ENCODE assay signal across 11 mouse cellular contexts in genomic region chr10:54059092-54059496, GRCm38 (mm10). TPM values are rescaled to one million over a fixed set of nuclear protein-coding genes. Genes with fewer than 3 reads are reported as not detected.
DNase-seq lines count a peak whose midpoint lies in the region; ATAC-seq and TF ChIP-seq lines count a peak whose summit lies in the region.
"Had no signal": no experiment of that assay in that cellular context is flagged by ENCODE, and none has a peak within 500 bp of the region (broad histone marks: within the 10 kb centered on the region; RNA-seq: fewer than 3 reads in every experiment).

No protein-coding gene starts in this region.

- DNase-seq in heart, adult 11 months, result peak; percentile 93
- DNase-seq in heart, adult 9 months (ENCODE audit: low spot score in 2 of 2), result no peak
- peak; percentile 82 for DNase-seq in midbrain, embryonic 11.5 days (ENCODE audit: low spot score, missing footprints)
- no peak for DNase-seq in stomach, postnatal 0 days (ENCODE audit: low spot score)
- no peak for DNase-seq in adipocyte (ENCODE audit: low spot score)
- no peak for DNase-seq in left cerebral cortex, adult 18-20 months (ENCODE audit: low spot score in 2 of 2)
- DNase-seq: layer of hippocampus, adult 9-11 months; lung, postnatal 4 days had no signal

- no peak overlapping the region for H3K27ac ChIP-seq in midbrain, embryonic 11.5 days (ENCODE audit: low read depth, low read length)
- H3K27ac ChIP-seq in midbrain, embryonic 15.5 days, result no peak overlapping the region
- H3K27ac ChIP-seq in hindbrain, embryonic 12.5 days, result no peak overlapping the region
- H3K27ac ChIP-seq in stomach, postnatal 0 days (replicated peaks), result no peak overlapping the region
- H3K27ac ChIP-seq: stomach, embryonic 15.5 days had no signal

- no peaks in the 10 kb centered on the region; the same call in 1 of the 2 replicates for H3K4me1 ChIP-seq in midbrain, embryonic 11.5 days (ENCODE audit: control insufficient read depth, insufficient read depth, low read length)
- no peaks in the 10 kb centered on the region for H3K4me1 ChIP-seq in midbrain, embryonic 15.5 days
- peaks cover 4% of the 10 kb centered on the region for H3K4me1 ChIP-seq in hindbrain, embryonic 12.5 days
- no peaks in the 10 kb centered on the region for H3K4me1 ChIP-seq in stomach, postnatal 0 days (replicated peaks; ENCODE audit: control insufficient read depth, insufficient read depth)

- peak; percentile 67; the same call in 1 of the 2 replicates for ATAC-seq in midbrain, embryonic 11.5 days (ENCODE audit: low FRiP score)
- no peak for ATAC-seq in midbrain, embryonic 15.5 days (replicated peaks)
- ATAC-seq in hindbrain, embryonic 12.5 days (ENCODE audit: low FRiP score), result peak; percentile 52
- ATAC-seq in stomach, postnatal 0 days (ENCODE audit: low FRiP score, low TSS enrichment), result peak; percentile 26; the same call in 1 of the 2 replicates

- no peaks in the 10 kb centered on the region for H3K27me3 ChIP-seq in midbrain, embryonic 11.5 days (ENCODE audit: control insufficient read depth, insufficient read depth, low read length)
- no peaks in the 10 kb centered on the region for H3K27me3 ChIP-seq in midbrain, embryonic 15.5 days (replicated peaks)
- H3K27me3 ChIP-seq in hindbrain, embryonic 12.5 days, result no peaks in the 10 kb centered on the region
- H3K27me3 ChIP-seq in stomach, postnatal 0 days (ENCODE audit: control insufficient read depth, insufficient read depth, low read length), result no peaks in the 10 kb centered on the region
- H3K27me3 ChIP-seq: stomach, embryonic 15.5 days had no signal

- H3K36me3 ChIP-seq in midbrain, embryonic 11.5 days (ENCODE audit: control insufficient read depth, insufficient read depth, low read length), result no peaks in the 10 kb centered on the region
- H3K36me3 ChIP-seq in midbrain, embryonic 15.5 days (replicated peaks), result no peaks in the 10 kb centered on the region
- H3K36me3 ChIP-seq in hindbrain, embryonic 12.5 days, result no peaks in the 10 kb centered on the region
- H3K36me3 ChIP-seq in stomach, postnatal 0 days (ENCODE audit: control insufficient read depth, insufficient read depth, low read length), result no peaks in the 10 kb centered on the region
- H3K36me3 ChIP-seq: stomach, embryonic 15.5 days had no signal

- no peak overlapping the region for H3K4me3 ChIP-seq in midbrain, embryonic 11.5 days (ENCODE audit: low read depth, low read length)
- H3K4me3 ChIP-seq in midbrain, embryonic 15.5 days, result no peak overlapping the region
- H3K4me3 ChIP-seq in hindbrain, embryonic 12.5 days, result no peak overlapping the region
- no peak overlapping the region for H3K4me3 ChIP-seq in stomach, postnatal 0 days (ENCODE audit: low read depth, low read length)
- H3K4me3 ChIP-seq: stomach, embryonic 15.5 days had no signal

- TF ChIP-seq EP300 in stomach, postnatal 0 days (optimal IDR thresholded peaks at IDR 0.05), result no peak

- no peak for TF ChIP-seq CTCF in stomach, postnatal 0 days (IDR thresholded peaks at IDR 0.05; ENCODE audit: low read depth)

- no peak overlapping the region for H3K4me2 ChIP-seq in midbrain, embryonic 11.5 days
- H3K4me2 ChIP-seq in midbrain, embryonic 15.5 days, result no peak overlapping the region
- no peak overlapping the region for H3K4me2 ChIP-seq in hindbrain, embryonic 12.5 days (replicated peaks)
- H3K4me2 ChIP-seq in stomach, postnatal 0 days (replicated peaks; ENCODE audit: low read depth), result no peak overlapping the region
- H3K4me2 ChIP-seq: stomach, embryonic 15.5 days had no signal

- 8% methylated on average over 3 of the region's 3 CpGs for WGBS in midbrain, embryonic 11.5 days
- WGBS in midbrain, embryonic 15.5 days, result 7% methylated on average over 3 of the region's 3 CpGs
- 15% methylated on average over 3 of the region's 3 CpGs for WGBS in hindbrain, embryonic 12.5 days
- 28% methylated on average over 3 of the region's 3 CpGs for WGBS in stomach, postnatal 0 days

- no peaks in the 10 kb centered on the region for H3K9me3 ChIP-seq in midbrain, embryonic 11.5 days (ENCODE audit: control insufficient read depth, low read length)
- H3K9me3 ChIP-seq in midbrain, embryonic 15.5 days, result no peaks in the 10 kb centered on the region
- no peaks in the 10 kb centered on the region for H3K9me3 ChIP-seq in hindbrain, embryonic 12.5 days (replicated peaks)
- H3K9me3 ChIP-seq in stomach, postnatal 0 days (ENCODE audit: control insufficient read depth, low read length), result no peaks in the 10 kb centered on the region
- H3K9me3 ChIP-seq: stomach, embryonic 15.5 days had no signal

- no peak overlapping the region for H3K9ac ChIP-seq in midbrain, embryonic 11.5 days (ENCODE audit: low read length)
- H3K9ac ChIP-seq in midbrain, embryonic 15.5 days, result no peak overlapping the region
- no peak overlapping the region for H3K9ac ChIP-seq in hindbrain, embryonic 12.5 days
- no peak overlapping the region for H3K9ac ChIP-seq in stomach, postnatal 0 days (ENCODE audit: low read length)
- H3K9ac ChIP-seq: stomach, embryonic 15.5 days had no signal

RNA-seq across cellular contexts. Expression of gene Man1a, which starts 17.3 kb away (rescaled TPM):
- polyA plus RNA-seq in midbrain, embryonic 11.5 days (2014; fragmentation: Nextera tagmentation; extraction: Ambion mirVana), result 1.7 and 2.1 TPM in 2 replicates
- 5.0 and 5.3 TPM in 2 replicates for polyA plus RNA-seq in midbrain, embryonic 15.5 days (2015; fragmentation: Nextera tagmentation; extraction: Ambion mirVana)
- 5.3 and 6.4 TPM in 2 replicates for polyA plus RNA-seq in hindbrain, embryonic 12.5 days (2016; fragmentation: Nextera tagmentation; extraction: Ambion mirVana)
- 11.0 and 11.1 TPM in 2 replicates for polyA plus RNA-seq in stomach, postnatal 0 days (2015; fragmentation: Nextera tagmentation; extraction: Ambion mirVana)
- 10 to 100 TPM; 20.8 to 23.8 TPM for total RNA-seq in left cerebral cortex, adult 18-20 months (2021)

Comparison
In these comparisons a context has a peak if more than half of its experiments do, and no peak if none do; other contexts are left out.
1. DNase-seq: peak in heart, adult 11 months (single experiment) and midbrain, embryonic 11.5 days (single experiment); none in heart, adult 9 months (0 of 2), stomach, postnatal 0 days (single experiment), adipocyte (single experiment) and left cerebral cortex, adult 18-20 months (0 of 2).